Mouse (Mus musculus): ENCODE measurements around the gene Tspoap1.

DNA sequence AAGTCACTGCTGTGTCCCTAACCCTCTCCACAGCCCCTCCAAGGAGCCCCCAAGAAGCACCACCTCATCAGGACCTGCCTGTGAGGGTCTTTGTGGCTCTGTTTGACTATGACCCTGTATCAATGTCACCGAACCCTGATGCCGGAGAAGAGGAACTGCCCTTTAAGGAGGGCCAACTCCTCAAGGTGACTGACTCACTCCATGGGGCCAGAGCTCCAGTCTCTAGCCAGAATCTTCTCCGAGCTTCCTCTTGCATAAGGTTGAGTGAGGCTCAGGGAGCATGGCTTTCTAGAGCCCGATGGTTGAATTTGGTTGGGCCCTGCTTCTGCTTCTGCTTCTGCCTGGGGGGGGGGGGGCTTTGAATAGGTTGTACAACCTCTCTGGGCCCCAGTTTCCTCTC lies 19.1 kb downstream of the Tspoap1 start:
- TF ChIP-seq GABPA (IDR thresholded peaks at IDR 0.05; ENCODE audit: insufficient replicate concordance, low read depth, low read length), result no peak
- no peak for TF ChIP-seq RCOR1 (conservative IDR thresholded peaks at IDR 0.05; ENCODE audit: low read depth, low read length)
- TF ChIP-seq POLR2A (IDR thresholded peaks at IDR 0.05; ENCODE audit: low read depth, low read length), result no peak
- TF ChIP-seq CTCF (conservative IDR thresholded peaks at IDR 0.05 in 1 of 2, IDR thresholded peaks at IDR 0.05 in 1 of 2; ENCODE audit: low read depth in 2 of 2, low read length in 2 of 2), result no peak
- no peak for TF ChIP-seq RAD21 (IDR thresholded peaks at IDR 0.05; ENCODE audit: low read depth, low read length)
- TF ChIP-seq PAX5 (IDR thresholded peaks at IDR 0.05; ENCODE audit: low read length), result no peak
- TF ChIP-seq MEF2A (IDR thresholded peaks at IDR 0.05; ENCODE audit: borderline replicate concordance, low read depth, low read length), result no peak
- no peak for TF ChIP-seq MYC (IDR thresholded peaks at IDR 0.05; ENCODE audit: low read depth, low read length)
- TF ChIP-seq TCF12 (IDR thresholded peaks at IDR 0.05; ENCODE audit: low read depth, low read length), result no peak
- no peak for TF ChIP-seq USF1 (IDR thresholded peaks at IDR 0.05; ENCODE audit: low read depth, low read length)
- no peak for TF ChIP-seq TBP (conservative IDR thresholded peaks at IDR 0.05; ENCODE audit: low read depth, low read length)
- no peak for TF ChIP-seq JUND (conservative IDR thresholded peaks at IDR 0.05; ENCODE audit: low read depth, low read length)
- no peak for TF ChIP-seq HCFC1 (IDR thresholded peaks at IDR 0.05; ENCODE audit: low read depth, low read length)
- no peak for TF ChIP-seq POLR2AphosphoS2 (IDR thresholded peaks at IDR 0.05; ENCODE audit: low read depth, low read length)

Data from CH12.LX (cell line).